Mouse (Mus musculus): ENCODE measurements at regions not wholly inside any gene's neighbourhood (a gene's known extent, or its start where the extent isn't known, plus 50 kb on each side); places are given as distances from the start of the nearest gene placed in this dataset.

DNA sequence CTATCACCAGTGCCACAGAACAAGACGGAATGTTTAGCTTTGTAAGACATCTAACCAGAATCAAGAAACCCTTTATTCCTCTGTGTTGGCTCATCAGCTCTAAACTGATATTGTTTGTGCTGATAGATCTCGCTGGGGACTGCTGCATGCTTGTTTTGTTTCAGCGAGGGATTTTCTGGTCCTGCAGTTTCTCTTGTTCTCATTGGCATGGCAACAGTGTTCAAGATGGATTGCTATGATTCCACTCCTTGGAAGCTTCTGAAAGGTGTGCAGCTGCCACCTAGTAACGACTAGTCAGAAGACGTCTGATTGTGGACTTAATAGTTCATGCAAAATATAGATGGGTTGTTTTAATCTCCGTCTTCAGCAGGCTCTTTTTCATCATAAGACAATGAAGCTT is 591.2 kb downstream of the Sorcs1 start:
- H3K4me2 ChIP-seq (replicated peaks; ENCODE audit: low read depth, low read length) = no peak overlapping the region
- no peak overlapping the region for H3K27ac ChIP-seq (ENCODE audit: low read length)
- no peak for ATAC-seq (ENCODE audit: low FRiP score, low TSS enrichment)
- WGBS = 70% methylated on average over 6 of the region's 6 CpGs
- no peaks in the 10 kb centered on the region for H3K36me3 ChIP-seq (ENCODE audit: insufficient read depth, low read length)
- no peaks in the 10 kb centered on the region for H3K9me3 ChIP-seq (ENCODE audit: low read length)
- no peaks in the 10 kb centered on the region for H3K4me1 ChIP-seq (ENCODE audit: insufficient read depth, low read length)
- no peak overlapping the region for H3K4me3 ChIP-seq (ENCODE audit: low read length)
- no peaks in the 10 kb centered on the region for H3K27me3 ChIP-seq (ENCODE audit: insufficient read depth, low read length)
- H3K9ac ChIP-seq (replicated peaks; ENCODE audit: low read length) = no peak overlapping the region

DNA sequence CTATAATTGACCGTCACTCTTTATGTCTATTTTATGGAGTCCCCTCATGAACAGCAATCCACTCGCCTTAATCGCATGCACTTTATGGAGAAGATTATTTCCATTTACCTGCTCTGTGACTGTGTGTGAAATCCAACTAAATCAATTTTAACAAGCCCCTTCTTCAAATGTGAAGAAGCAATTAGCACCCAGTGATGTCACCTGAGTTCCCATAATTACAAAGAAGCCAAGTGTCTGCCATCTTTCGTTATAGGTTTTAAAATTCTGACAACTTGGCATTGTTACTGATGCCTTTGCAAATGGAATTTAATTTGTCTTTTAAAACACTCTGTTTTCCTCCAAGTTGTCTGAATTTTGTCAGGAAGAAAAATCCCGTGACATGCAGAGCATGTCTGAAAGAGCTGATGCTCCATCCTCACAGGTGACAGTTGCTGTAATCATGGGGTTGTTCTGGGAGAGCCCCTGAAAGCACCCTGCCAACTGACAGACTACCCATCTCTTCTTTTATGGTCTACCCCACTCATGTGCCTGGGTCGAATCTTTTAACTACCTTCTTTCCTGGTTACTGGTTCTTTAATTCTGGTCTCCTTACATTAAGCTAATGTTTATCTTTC is 600.9 kb downstream of the Sorcs1 start:
- 81% methylated on average over 6 of the region's 6 CpGs for WGBS
- Histone ChIP-seq H3K36me3 (ENCODE audit: insufficient read depth, low read length) (no peaks in the 10 kb centered on the region), H3K4me3 (ENCODE audit: low read length) (no peak overlapping the region), H3K4me2 (replicated peaks; ENCODE audit: low read depth, low read length) (no peak overlapping the region), H3K9me3 (ENCODE audit: low read length) (no peaks in the 10 kb centered on the region), H3K4me1 (ENCODE audit: insufficient read depth, low read length) (no peaks in the 10 kb centered on the region), H3K9ac (replicated peaks; ENCODE audit: low read length) (no peak overlapping the region), H3K27me3 (ENCODE audit: insufficient read depth, low read length) (no peaks in the 10 kb centered on the region), H3K27ac (ENCODE audit: low read length) (no peak overlapping the region)
- no peak for ATAC-seq (ENCODE audit: low FRiP score, low TSS enrichment)

DNA sequence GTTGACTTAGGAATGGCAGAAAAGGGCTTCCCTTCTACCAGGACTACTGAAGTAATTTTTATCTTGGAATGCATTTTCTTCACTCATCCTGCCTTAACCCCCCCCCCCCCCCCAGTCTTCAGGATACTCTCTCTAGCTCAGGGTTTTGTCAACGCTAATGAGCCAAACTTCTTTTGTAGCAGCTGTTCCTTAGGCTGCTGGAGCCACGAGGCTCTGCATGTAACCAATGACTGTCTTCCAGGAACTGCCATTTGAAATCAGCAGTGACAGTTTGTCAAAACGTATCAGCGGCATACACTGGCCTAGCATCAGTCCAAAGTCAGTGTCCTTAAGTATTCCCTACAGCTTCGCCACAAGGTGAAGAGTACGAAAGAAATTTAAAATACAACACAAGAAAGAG is 618.0 kb downstream of the Sorcs1 start:
- no peaks in the 10 kb centered on the region for H3K36me3 ChIP-seq (ENCODE audit: insufficient read depth, low read length)
- H3K4me1 ChIP-seq (ENCODE audit: insufficient read depth, low read length) = no peaks in the 10 kb centered on the region
- no peak overlapping the region for H3K9ac ChIP-seq (replicated peaks; ENCODE audit: low read length)
- H3K4me3 ChIP-seq (ENCODE audit: low read length) = no peak overlapping the region
- no peaks in the 10 kb centered on the region for H3K9me3 ChIP-seq (ENCODE audit: low read length)
- WGBS = 79% methylated on average over 6 of the region's 6 CpGs
- ATAC-seq (ENCODE audit: low FRiP score, low TSS enrichment) = no peak
- no peak overlapping the region for H3K27ac ChIP-seq (ENCODE audit: low read length)
- no peak overlapping the region for H3K4me2 ChIP-seq (replicated peaks; ENCODE audit: low read depth, low read length)
- H3K27me3 ChIP-seq (ENCODE audit: insufficient read depth, low read length) = no peaks in the 10 kb centered on the region

DNA sequence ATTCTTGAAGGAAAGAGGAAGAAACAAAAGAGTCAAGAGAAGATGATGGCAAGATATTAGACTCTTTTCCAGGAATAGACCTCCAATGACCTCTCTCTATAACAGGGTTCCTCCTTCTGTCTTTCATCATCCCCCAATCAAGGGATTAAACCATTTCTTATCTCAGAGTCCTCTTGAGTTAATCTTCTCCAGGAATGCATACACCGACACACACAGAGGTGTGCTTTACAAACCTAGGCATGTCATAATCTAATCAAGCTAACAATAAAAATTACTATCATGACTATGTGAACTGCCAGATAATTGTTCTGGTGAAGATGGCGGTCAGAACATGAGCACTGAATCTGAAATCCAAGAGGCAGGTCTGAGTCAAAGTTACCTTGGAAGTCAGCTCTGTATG is 625.5 kb downstream of the Sorcs1 start:
- H3K4me3 ChIP-seq (ENCODE audit: low read length) = no peak overlapping the region
- no peaks in the 10 kb centered on the region for H3K4me1 ChIP-seq (ENCODE audit: insufficient read depth, low read length)
- 89% methylated on average over 2 of the region's 2 CpGs for WGBS
- no peak overlapping the region for H3K9ac ChIP-seq (replicated peaks; ENCODE audit: low read length)
- H3K4me2 ChIP-seq (replicated peaks; ENCODE audit: low read depth, low read length) = no peak overlapping the region
- no peak for ATAC-seq (ENCODE audit: low FRiP score, low TSS enrichment)
- no peak overlapping the region for H3K27ac ChIP-seq (ENCODE audit: low read length)
- no peaks in the 10 kb centered on the region for H3K9me3 ChIP-seq (ENCODE audit: low read length)
- H3K36me3 ChIP-seq (ENCODE audit: insufficient read depth, low read length) = no peaks in the 10 kb centered on the region
- H3K27me3 ChIP-seq (ENCODE audit: insufficient read depth, low read length) = no peaks in the 10 kb centered on the region

DNA sequence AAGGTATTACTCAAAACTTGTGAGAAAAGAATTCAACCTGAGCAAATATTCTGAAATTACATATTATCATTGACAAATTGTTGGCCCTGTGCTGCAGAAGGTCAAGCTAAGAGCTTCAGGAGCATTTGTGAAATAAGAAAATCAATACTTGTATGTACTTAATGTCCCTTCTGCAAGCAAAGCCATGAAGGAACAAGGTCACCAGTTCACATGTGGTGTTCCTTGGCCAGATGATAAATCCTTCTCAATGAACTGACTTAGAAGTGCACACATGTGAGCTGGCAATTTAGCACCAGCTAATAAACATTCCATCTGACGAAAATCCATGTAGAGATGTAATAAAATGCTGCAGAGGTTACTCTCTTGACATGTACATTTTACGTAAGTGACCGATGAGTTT is 632.7 kb downstream of the Sorcs1 start:
- 60% methylated on average over 3 of the region's 3 CpGs for WGBS
- H3K4me1 ChIP-seq (ENCODE audit: insufficient read depth, low read length) = no peaks in the 10 kb centered on the region
- H3K27ac ChIP-seq (ENCODE audit: low read length) = no peak overlapping the region
- no peak for ATAC-seq (ENCODE audit: low FRiP score, low TSS enrichment)
- no peak overlapping the region for H3K4me2 ChIP-seq (replicated peaks; ENCODE audit: low read depth, low read length)
- H3K27me3 ChIP-seq (ENCODE audit: insufficient read depth, low read length) = no peaks in the 10 kb centered on the region
- H3K36me3 ChIP-seq (ENCODE audit: insufficient read depth, low read length) = no peaks in the 10 kb centered on the region
- no peaks in the 10 kb centered on the region for H3K9me3 ChIP-seq (ENCODE audit: low read length)
- H3K4me3 ChIP-seq (ENCODE audit: low read length) = no peak overlapping the region
- H3K9ac ChIP-seq (replicated peaks; ENCODE audit: low read length) = no peak overlapping the region

DNA sequence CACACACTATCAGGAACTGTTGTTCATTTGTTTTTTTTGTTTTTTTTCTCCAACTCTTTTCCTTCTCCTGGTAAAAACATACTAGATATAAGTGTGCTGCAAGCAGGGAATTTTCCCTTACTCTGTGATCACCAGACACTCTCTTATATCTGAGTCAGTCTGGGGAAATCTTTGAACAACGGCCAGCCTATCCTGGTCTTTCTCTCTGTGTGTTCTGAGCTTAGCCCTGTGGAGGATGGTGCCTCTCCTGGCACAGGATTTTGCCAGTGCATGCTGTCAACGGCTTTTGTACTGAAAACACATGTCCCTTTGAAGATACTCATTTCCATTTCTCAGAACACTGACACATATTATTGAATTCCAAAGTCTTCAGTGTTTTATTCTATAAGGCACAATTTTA is 664.8 kb downstream of the Sorcs1 start:
- no peak for ATAC-seq (ENCODE audit: low FRiP score, low TSS enrichment)
- 72% methylated on average over 2 of the region's 2 CpGs for WGBS
- Histone ChIP-seq H3K4me3 (ENCODE audit: low read length) (no peak overlapping the region), H3K9me3 (ENCODE audit: low read length) (no peaks in the 10 kb centered on the region), H3K4me2 (replicated peaks; ENCODE audit: low read depth, low read length) (no peak overlapping the region), H3K36me3 (ENCODE audit: insufficient read depth, low read length) (no peaks in the 10 kb centered on the region), H3K27me3 (ENCODE audit: insufficient read depth, low read length) (no peaks in the 10 kb centered on the region), H3K4me1 (ENCODE audit: insufficient read depth, low read length) (no peaks in the 10 kb centered on the region), H3K27ac (ENCODE audit: low read length) (no peak overlapping the region), H3K9ac (replicated peaks; ENCODE audit: low read length) (no peak overlapping the region)

DNA sequence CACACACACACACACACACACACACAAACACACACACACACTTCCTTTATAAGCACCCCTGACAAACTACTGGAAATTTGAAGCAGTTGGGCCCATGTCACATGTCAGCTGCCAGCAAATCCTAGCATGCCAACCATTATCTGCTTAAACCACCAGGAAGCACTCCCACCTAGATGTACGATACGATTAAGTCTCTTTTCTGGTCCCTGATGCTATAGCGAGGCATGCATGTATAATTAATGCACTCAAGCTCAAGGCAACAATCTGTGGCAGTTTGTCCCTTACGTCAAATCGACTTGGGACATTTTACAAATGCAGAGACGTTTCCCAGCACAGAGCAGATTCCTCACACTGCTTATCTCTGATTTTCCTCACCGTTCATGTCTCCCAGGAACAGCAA is 673.2 kb downstream of the Sorcs1 start:
- no peak for ATAC-seq (ENCODE audit: low FRiP score, low TSS enrichment)
- 60% methylated on average over 7 of the region's 7 CpGs for WGBS
- H3K4me2 ChIP-seq (replicated peaks; ENCODE audit: low read depth, low read length) = no peak overlapping the region
- no peaks in the 10 kb centered on the region for H3K9me3 ChIP-seq (ENCODE audit: low read length)
- H3K27me3 ChIP-seq (ENCODE audit: insufficient read depth, low read length) = no peaks in the 10 kb centered on the region
- no peak overlapping the region for H3K9ac ChIP-seq (replicated peaks; ENCODE audit: low read length)
- no peak overlapping the region for H3K27ac ChIP-seq (ENCODE audit: low read length)
- H3K4me1 ChIP-seq (ENCODE audit: insufficient read depth, low read length) = no peaks in the 10 kb centered on the region
- H3K4me3 ChIP-seq (ENCODE audit: low read length) = no peak overlapping the region
- no peaks in the 10 kb centered on the region for H3K36me3 ChIP-seq (ENCODE audit: insufficient read depth, low read length)

DNA sequence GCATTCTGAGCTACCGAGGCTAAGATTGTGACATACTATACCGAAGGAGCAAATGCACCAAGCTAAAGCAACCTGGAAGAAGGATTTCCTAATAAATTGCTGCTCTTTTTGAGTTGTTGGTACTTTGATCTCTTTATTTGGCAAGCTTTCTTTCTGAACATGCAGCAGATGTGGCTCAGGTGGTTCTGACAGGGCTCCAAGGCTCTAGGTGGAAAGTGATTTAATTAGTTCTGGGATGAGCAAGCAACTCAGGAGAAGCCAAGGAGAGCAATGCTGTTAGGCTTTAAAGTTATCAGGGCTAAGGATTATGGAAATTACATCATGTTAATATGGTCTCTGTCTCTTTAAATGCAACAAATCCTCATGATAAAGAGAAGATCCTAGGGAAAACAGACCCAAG is 692.6 kb downstream of the Sorcs1 start:
- no peak overlapping the region for H3K4me3 ChIP-seq (ENCODE audit: low read length)
- H3K27ac ChIP-seq (ENCODE audit: low read length) = no peak overlapping the region
- no peak overlapping the region for H3K9ac ChIP-seq (replicated peaks; ENCODE audit: low read length)
- no peaks in the 10 kb centered on the region for H3K4me1 ChIP-seq (ENCODE audit: insufficient read depth, low read length)
- WGBS = 84% methylated on average over 2 of the region's 2 CpGs
- no peak overlapping the region for H3K4me2 ChIP-seq (replicated peaks; ENCODE audit: low read depth, low read length)
- no peaks in the 10 kb centered on the region for H3K9me3 ChIP-seq (ENCODE audit: low read length)
- ATAC-seq (ENCODE audit: low FRiP score, low TSS enrichment) = no peak
- H3K27me3 ChIP-seq (ENCODE audit: insufficient read depth, low read length) = no peaks in the 10 kb centered on the region
- H3K36me3 ChIP-seq (ENCODE audit: insufficient read depth, low read length) = no peaks in the 10 kb centered on the region

DNA sequence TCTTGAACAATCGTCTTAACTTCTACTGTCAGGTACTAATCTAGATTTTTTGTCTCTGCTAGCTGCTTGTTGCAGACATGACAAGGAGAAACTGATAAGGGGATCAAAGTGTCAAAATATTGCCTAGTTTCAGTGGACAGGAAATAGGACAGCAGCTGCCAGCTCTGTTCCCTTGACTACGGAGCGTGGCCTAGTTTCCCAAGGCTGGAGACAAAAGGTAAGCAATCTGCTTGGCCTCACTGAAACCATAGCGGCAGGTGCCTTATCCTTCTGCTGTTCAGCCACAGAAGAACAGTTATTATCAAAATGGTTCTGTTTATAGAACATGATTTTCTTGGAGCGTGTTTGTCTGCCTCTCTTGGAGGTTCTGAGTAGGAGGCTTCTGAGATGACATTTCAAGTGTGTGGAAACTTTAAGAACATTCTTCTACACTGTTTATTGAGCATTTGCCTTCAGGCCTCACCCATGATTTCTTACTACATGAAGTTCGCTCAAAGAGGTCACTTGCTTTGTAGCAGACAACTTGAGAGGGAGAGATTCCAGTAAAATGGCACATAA is 712.1 kb downstream of the Sorcs1 start:
- no peak overlapping the region for H3K9ac ChIP-seq (replicated peaks; ENCODE audit: low read length)
- H3K4me2 ChIP-seq (replicated peaks; ENCODE audit: low read depth, low read length) = no peak overlapping the region
- WGBS = 81% methylated on average over 6 of the region's 6 CpGs
- no peaks in the 10 kb centered on the region for H3K9me3 ChIP-seq (ENCODE audit: low read length)
- H3K27ac ChIP-seq (ENCODE audit: low read length) = no peak overlapping the region
- H3K4me1 ChIP-seq (ENCODE audit: insufficient read depth, low read length) = no peaks in the 10 kb centered on the region
- ATAC-seq (ENCODE audit: low FRiP score, low TSS enrichment) = no peak
- no peaks in the 10 kb centered on the region for H3K27me3 ChIP-seq (ENCODE audit: insufficient read depth, low read length)
- H3K4me3 ChIP-seq (ENCODE audit: low read length) = no peak overlapping the region
- no peaks in the 10 kb centered on the region for H3K36me3 ChIP-seq (ENCODE audit: insufficient read depth, low read length)

DNA sequence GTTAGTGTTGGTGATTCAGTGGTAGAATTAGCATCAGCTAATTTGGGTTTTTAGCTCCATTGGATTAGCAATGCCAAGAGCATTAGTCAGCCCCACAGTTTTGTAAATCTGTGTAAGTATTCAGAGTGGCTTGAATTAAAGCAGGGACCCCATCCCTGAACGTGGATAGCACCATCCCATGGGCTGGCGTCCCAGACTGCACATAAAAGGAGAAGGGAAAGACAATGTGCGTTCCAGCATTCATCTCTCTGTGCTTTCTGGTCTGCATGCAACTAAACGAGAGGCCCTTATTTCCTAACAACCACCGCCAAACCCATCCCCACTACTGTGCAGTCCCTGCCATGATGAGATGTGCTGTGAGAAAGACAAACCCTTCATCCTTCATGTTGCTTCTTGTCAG is 713.8 kb downstream of the Sorcs1 start:
- WGBS = 81% methylated on average over 5 of the region's 5 CpGs
- Histone ChIP-seq H3K9ac (replicated peaks; ENCODE audit: low read length) (no peak overlapping the region), H3K4me2 (replicated peaks; ENCODE audit: low read depth, low read length) (no peak overlapping the region), H3K4me3 (ENCODE audit: low read length) (no peak overlapping the region), H3K9me3 (ENCODE audit: low read length) (no peaks in the 10 kb centered on the region), H3K27ac (ENCODE audit: low read length) (no peak overlapping the region), H3K27me3 (ENCODE audit: insufficient read depth, low read length) (no peaks in the 10 kb centered on the region), H3K36me3 (ENCODE audit: insufficient read depth, low read length) (no peaks in the 10 kb centered on the region), H3K4me1 (ENCODE audit: insufficient read depth, low read length) (no peaks in the 10 kb centered on the region)
- no peak for ATAC-seq (ENCODE audit: low FRiP score, low TSS enrichment)

Measured in kidney, embryonic 16.5 days (tissue).